Mouse (Mus musculus) testis, adult 2 months (tissue): ENCODE data around the gene Hist1h2bj.
"Not testable (repeated sequence)": the region's sequence is repeated elsewhere in the genome, so short reads cannot be mapped to it uniquely, and the experiment has no call there.

Source experiments
- CTCF ChIP-seq: fragments of 200-500 bp; IDR thresholded peaks from 2 replicates; pipeline ENCODE4 v1.5.1; 2012; ENCODE audit warnings: low read depth, mild to moderate bottlenecking, inconsistent platforms, low read length, moderate library complexity; ENCODE audit not compliant: control insufficient read depth, insufficient read depth, insufficient replicate concordance
- POLR2A ChIP-seq: fragments of 200-500 bp; IDR thresholded peaks from 2 replicates; pipeline ENCODE4 v1.6.1; 2012; ENCODE audit warnings: low read depth, mild to moderate bottlenecking, inconsistent platforms, low read length, moderate library complexity; ENCODE audit not compliant: control insufficient read depth

DNA sequence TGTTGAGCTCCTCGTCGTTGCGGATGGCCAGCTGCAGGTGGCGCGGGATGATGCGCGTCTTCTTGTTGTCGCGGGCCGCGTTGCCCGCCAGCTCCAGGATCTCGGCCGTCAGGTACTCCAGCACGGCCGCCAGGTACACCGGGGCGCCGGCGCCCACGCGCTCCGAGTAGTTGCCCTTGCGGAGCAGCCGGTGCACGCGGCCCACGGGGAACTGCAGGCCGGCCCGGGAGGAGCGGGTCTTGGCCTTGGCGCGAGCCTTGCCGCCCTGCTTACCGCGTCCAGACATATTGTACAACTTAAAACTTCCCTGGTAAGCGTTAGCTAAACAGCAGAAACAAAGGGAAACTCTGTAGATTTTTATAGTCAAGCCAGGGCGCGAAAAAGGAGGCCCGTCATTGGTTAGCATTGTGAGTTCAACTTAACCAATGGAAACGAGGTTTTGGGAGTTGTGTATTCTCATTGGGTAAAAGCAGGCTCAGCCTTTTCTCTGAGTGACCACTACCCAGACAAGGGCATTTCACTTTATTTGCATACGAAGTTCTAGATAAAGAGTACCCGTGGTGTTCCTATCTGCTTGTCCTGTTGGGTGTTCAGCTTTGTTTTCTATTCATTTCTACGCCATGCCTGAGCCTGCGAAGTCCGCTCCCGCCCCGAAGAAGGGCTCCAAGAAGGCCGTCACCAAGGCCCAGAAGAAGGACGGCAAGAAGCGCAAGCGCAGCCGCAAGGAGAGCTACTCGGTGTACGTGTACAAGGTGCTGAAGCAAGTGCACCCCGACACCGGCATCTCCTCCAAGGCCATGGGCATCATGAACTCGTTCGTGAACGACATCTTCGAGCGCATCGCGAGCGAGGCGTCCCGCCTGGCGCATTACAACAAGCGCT lies 7.5 kb upstream of the Hist1h2bj start, which contains the start of the genes Hist1h2ah and Hist1h2bk:
- not testable (repeated sequence) for TF ChIP-seq POLR2A, CTCF
